Mouse (Mus musculus) liver, postnatal 0 days (tissue): ENCODE data around the gene Vrk1. TPM values are rescaled to one million over a fixed set of nuclear protein-coding genes. Genes with fewer than 3 reads are reported as not detected.

Experiments
- ATAC-seq: fragments of 200-750 bp; cut with Nextera tagmentation; 2 replicates; pipeline ENCODE4 v1.8.0; 2017; ENCODE audit warnings: mild to moderate bottlenecking, moderate library complexity
- DNase-seq: peaks from one replicate; pipeline ENCODE4 v3.0.0-alpha.2; 2016
- H3K27ac ChIP-seq: fragments of 300-500 bp; sonication (generic); 2 replicates; pipeline ENCODE4 v1.5.1; 2014; ENCODE audit warnings: antibody characterized with exemption, moderate library complexity, mild to moderate bottlenecking, low read depth
- H3K27me3 ChIP-seq: fragments of 300-500 bp; sonication (generic); 2 replicates; pipeline ENCODE4 v1.6.1; 2014; ENCODE audit warnings: low read length, control low read depth, mixed read lengths; ENCODE audit not compliant: insufficient read depth
- H3K36me3 ChIP-seq: fragments of 300-500 bp; sonication (generic); replicated peaks from 2 replicates; pipeline ENCODE4 v1.6.1; 2014; ENCODE audit warnings: mild to moderate bottlenecking, control low read depth, low read length, moderate library complexity, mixed read lengths; ENCODE audit not compliant: insufficient read depth
- H3K4me1 ChIP-seq: fragments of 300-500 bp; sonication (generic); 2 replicates; pipeline ENCODE4 v1.6.1; 2014; ENCODE audit warnings: antibody characterized with exemption, mild to moderate bottlenecking, control low read depth; ENCODE audit not compliant: insufficient read depth
- H3K4me2 ChIP-seq: fragments of 300-500 bp; sonication (generic); 2 replicates; pipeline ENCODE4 v1.6.1; 2014; ENCODE audit warnings: low read depth, mild to moderate bottlenecking, low read length, moderate library complexity, mixed read lengths
- H3K4me3 ChIP-seq: fragments of 300-500 bp; sonication (generic); 2 replicates; pipeline ENCODE4 v1.5.1; 2014; ENCODE audit warnings: low read depth, low read length
- H3K9ac ChIP-seq: fragments of 300-500 bp; sonication (generic); replicated peaks from 2 replicates; pipeline ENCODE4 v1.6.1; 2014; ENCODE audit warnings: mild to moderate bottlenecking, moderate library complexity
- H3K9me3 ChIP-seq: fragments of 300-500 bp; sonication (generic); 2 replicates; pipeline ENCODE4 v1.6.1; 2016; ENCODE audit warnings: mild to moderate bottlenecking, control low read depth, low read length, mixed read lengths
- CTCF ChIP-seq: sonication (generic); IDR thresholded peaks from 2 replicates; pipeline ENCODE4 v1.5.1; 2016; ENCODE audit warnings: antibody characterized with exemption, low read depth
- EP300 ChIP-seq: IDR thresholded peaks from 2 replicates; pipeline ENCODE4 v1.6.1; 2016; ENCODE audit warnings: antibody characterized with exemption, low read depth, mild to moderate bottlenecking
- WGBS: fragments of 180-500 bp; shearing (Covaris S2); extraction: QIAGEN DNeasy Blood & Tissue Kit; methylation state at CpG from one replicate; pipeline ENCODE4 v1.1.7; 2014; ENCODE audit not compliant: insufficient replicate concordance; 5-methylcytosine and 5-hydroxymethylcytosine counted together
- polyA plus RNA-seq: library from polyadenylated mRNA; unstranded; fragments of >200 nt; fragmentation: Nextera tagmentation; extraction: Ambion mirVana; gene quantifications from 2 replicates; pipeline ENCODE4 v1.2.1, GENCODE M21; 2015

The Vrk1 gene
- 44.8 and 45.8 TPM in 2 replicates for polyA plus RNA-seq

DNA sequence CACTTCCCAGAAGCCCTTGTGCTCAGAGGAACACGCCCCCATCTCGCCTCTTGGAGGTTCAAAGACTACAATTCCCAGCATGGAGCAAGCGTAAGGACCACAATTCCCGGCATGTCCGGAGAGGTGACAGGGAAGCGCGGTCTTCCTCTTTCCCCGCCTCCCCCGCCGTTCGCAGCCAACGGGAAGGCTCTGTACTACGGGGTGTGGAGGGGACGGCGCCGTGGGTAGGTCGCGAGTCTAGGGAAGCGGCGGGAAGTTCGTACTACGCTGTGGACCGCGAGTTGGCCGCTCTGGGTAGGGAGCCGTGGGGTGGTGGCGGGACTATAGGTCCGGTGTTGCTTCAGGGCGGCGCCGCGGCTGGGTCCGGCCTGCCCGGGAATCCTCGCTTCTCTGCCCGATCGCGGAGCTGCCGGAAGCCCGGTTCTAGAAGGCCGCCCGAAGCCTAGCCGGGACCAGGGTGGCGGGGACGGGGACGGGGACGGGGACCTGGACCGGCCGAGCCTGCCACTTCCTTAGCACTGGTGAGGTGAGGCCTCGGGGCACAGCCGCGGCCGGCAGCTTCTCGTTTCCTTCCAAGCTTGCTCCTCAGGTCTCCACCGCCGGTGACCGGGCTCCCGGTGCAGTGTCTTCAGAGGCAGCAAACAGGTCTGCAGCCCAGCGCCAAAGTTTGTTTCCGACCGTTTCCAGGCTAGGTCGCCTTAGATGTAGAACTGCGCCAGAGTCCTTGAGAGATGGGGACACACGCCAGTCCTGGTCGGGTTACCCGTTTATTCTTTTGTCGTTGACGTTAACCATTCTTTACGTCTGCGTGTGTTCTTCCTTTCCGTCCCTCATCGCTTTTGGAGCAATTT, at the start of gene Vrk1:
Gene Vrk1 (plus strand): TSS at position 164 of the 851 bp plus-strand sequence.
- H3K36me3 ChIP-seq: 0 out of 2 replicates have a peak, but pooled peaks cover 5% of the 10 kb centered on the region
- under 1% methylated on average over 72 of the region's 72 CpGs for WGBS
- no peaks in the 10 kb centered on the region for H3K9me3 ChIP-seq
- peak within 1 kb of the TSS; percentile 92 for H3K9ac ChIP-seq
- H3K4me3 ChIP-seq: peak within 1 kb of the TSS; percentile 90
- TF ChIP-seq CTCF (0 out of 2 replicates have a peak, but pooled peaks have one; percentile 1), EP300 (peak; percentile 32; the same call in 1 of the 2 replicates)
- H3K27ac ChIP-seq: peak within 1 kb of the TSS; percentile 85
- DNase-seq (peak; percentile 95), ATAC-seq (peak; percentile 99)
- peak within 1 kb of the TSS; percentile 84 for H3K4me2 ChIP-seq
- H3K27me3 ChIP-seq: no peaks in the 10 kb centered on the region
- peaks cover 3% of the 10 kb centered on the region; the same call in 1 of the 2 replicates for H3K4me1 ChIP-seq

DNA sequence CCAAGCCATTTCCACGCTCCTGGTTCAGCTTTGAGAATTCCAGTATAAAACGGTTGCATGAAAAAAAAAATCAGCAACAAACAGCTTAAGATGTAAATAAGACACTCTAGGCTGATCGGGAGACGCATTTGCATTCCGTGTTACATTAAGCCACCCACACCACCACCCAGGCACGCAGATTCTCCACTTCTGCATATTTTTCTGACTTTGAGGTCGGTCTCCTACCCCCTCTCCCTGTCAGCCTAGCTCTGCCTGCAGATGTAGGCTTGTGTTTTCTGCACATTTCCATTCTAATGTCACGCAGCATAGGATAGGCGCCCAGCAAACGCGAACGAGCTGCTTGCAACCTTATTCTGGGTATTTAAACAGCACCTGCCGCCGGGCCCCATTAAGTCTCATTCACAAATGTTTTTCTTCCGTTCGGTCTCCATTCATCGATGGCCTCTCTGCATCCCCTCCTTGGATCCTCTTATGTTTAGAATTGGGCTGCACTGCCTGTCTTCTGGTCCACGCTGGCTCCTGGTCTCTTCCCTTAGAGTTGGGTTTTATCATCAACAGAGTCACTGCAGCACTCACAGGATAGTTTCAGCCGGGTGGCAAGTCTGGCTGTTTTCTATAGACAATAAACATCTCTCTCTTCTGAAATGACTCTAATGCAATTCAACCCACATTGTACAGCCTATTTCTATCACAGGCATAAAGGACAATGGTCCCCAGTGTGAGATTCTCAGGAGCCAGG, 49.3 kb upstream of the Vrk1 start:
- WGBS: 21% methylated on average over 19 of the region's 19 CpGs
- peaks cover 9% of the 10 kb centered on the region for H3K4me1 ChIP-seq
- no peaks in the 10 kb centered on the region for H3K36me3 ChIP-seq
- ATAC-seq (no peak), DNase-seq (no peak)
- H3K9ac ChIP-seq: no peak overlapping the region
- no peak overlapping the region for H3K4me2 ChIP-seq
- peaks cover 23% of the 10 kb centered on the region; the same call in 1 of the 2 replicates for H3K27me3 ChIP-seq
- TF ChIP-seq CTCF (no peak), EP300 (no peak)
- H3K4me3 ChIP-seq: no peak overlapping the region
- no peaks in the 10 kb centered on the region for H3K9me3 ChIP-seq
- no peak overlapping the region for H3K27ac ChIP-seq

DNA sequence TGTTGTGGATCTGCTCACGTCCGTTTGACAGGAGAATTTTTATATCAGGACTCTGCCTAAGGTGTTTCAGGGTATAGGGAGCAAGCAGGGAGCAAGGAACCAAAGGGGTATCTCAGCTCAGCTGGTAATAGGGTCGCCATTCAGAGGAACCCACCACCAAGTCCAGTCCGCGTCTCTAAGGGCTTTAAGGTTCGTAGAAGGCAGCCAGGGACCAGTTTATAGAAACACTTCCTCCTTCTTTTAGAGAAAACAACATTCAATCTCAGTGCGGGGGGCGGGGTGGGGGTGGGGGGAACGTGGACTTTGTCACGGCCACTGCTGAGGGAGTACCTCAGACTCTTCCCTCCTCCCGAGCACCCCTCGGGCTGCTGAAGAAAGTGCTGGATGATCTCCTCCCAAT, 48.4 kb upstream of the Vrk1 start:
- DNase-seq: no peak
- WGBS: 9% methylated on average over 12 of the region's 12 CpGs
- TF ChIP-seq EP300 (no peak), CTCF (no peak)
- Histone ChIP-seq H3K4me2 (no peak overlapping the region), H3K36me3 (no peaks in the 10 kb centered on the region), H3K27me3 (peaks cover 26% of the 10 kb centered on the region; the same call in 1 of the 2 replicates), H3K9me3 (no peaks in the 10 kb centered on the region), H3K27ac (no peak overlapping the region), H3K4me3 (no peak overlapping the region), H3K4me1 (peaks cover 9% of the 10 kb centered on the region), H3K9ac (no peak overlapping the region)
- no peak for ATAC-seq

DNA sequence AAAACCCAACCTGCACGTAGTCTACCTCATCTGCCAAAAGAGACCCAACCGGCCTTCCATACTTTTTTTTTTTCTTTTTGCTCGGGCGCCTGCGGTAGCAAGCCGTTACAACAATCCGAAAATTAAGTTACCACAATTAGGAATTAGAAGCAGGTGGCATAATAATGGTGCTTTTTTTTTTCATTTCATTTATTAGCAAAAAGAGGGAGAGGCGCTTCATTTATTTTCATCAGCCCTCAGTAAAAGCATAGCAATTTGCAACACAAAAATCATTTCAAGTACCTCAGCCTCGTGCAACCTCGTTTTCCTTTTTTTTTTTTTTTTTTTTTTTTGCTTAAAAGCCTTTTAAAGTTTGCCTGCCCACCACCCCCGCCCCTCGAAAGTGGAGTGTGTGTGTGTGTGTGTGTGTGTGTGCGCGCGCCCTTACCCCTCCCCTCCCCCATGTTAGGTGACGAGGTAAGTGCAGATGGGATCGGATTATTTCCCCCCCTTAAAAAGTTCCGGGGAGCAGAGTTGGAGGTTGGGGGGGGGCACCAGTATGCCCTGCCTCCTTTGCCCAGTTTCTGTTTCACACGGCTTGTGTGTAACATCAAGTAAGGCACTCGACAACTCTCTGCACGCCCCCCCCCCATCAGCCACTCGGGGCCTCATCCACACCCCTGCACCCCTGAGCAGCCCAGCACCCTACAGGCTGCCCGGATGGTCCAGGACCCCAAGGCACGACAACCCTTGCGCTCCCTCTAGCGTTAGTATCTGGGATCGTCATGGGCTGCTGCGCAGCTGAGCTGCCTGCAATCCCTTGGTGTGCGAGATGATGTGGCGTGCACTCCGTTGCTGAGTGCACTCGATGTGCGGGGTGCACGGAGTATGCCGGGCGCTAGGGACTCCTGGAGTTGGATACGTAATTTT, 47.7 kb upstream of the Vrk1 start:
- Histone ChIP-seq H3K9me3 (no peaks in the 10 kb centered on the region), H3K4me3 (peak overlapping the region; percentile 60), H3K9ac (peak overlapping the region; percentile 39), H3K27me3 (peaks cover 26% of the 10 kb centered on the region; the same call in 1 of the 2 replicates), H3K36me3 (no peaks in the 10 kb centered on the region), H3K27ac (no peak overlapping the region), H3K4me1 (peaks cover 9% of the 10 kb centered on the region), H3K4me2 (peak overlapping the region; percentile 87)
- ATAC-seq (peak; percentile 95), DNase-seq (peak; percentile 88)
- WGBS: 2% methylated on average over 37 of the region's 37 CpGs
- TF ChIP-seq EP300: no peak
- TF ChIP-seq CTCF: peak; percentile 98

DNA sequence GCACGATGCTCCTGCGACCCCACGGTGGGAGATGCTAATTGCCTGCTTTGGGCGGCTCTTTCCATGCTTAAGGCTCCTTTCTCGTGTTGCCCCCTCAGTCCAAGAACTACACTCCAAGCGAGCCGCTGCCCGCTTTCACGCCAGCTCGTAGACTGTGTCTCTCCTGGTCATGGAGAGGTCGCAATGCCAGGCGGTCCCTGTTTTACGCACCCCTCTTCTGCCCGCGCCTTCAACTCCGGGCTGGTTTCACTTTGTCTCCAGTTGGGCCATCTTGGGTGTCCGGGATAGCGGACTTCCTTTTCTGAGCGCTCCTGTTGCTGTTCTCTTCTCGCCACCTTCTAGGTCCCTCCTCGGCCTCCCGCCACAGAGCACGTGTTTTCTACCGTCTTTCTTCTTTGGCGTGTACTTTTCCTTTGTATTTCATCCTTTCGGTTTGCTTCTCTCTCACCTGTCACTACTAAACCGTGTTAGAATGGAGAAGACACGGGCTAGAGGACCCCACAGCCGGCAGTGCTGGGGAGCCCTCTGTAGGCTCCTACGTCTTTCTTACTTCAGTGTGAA, 46.9 kb upstream of the Vrk1 start:
- Histone ChIP-seq H3K27ac (no peak overlapping the region), H3K9me3 (no peaks in the 10 kb centered on the region), H3K27me3 (peaks cover 26% of the 10 kb centered on the region; the same call in 1 of the 2 replicates), H3K4me1 (peaks cover 9% of the 10 kb centered on the region), H3K4me2 (peak overlapping the region; percentile 87), H3K36me3 (no peaks in the 10 kb centered on the region), H3K4me3 (peak overlapping the region; percentile 60), H3K9ac (peak overlapping the region; percentile 39)
- TF ChIP-seq CTCF (no peak), EP300 (no peak)
- WGBS: 5% methylated on average over 30 of the region's 30 CpGs
- DNase-seq (peak; percentile 36), ATAC-seq (peak; percentile 48)
